Mouse (Mus musculus): ENCODE data around the gene Dgkh. TPM values are rescaled to one million over a fixed set of nuclear protein-coding genes. Genes with fewer than 3 reads are reported as not detected.

Gene Dgkh
- polyA plus RNA-seq, 1 experiment = 1.2 TPM

DNA sequence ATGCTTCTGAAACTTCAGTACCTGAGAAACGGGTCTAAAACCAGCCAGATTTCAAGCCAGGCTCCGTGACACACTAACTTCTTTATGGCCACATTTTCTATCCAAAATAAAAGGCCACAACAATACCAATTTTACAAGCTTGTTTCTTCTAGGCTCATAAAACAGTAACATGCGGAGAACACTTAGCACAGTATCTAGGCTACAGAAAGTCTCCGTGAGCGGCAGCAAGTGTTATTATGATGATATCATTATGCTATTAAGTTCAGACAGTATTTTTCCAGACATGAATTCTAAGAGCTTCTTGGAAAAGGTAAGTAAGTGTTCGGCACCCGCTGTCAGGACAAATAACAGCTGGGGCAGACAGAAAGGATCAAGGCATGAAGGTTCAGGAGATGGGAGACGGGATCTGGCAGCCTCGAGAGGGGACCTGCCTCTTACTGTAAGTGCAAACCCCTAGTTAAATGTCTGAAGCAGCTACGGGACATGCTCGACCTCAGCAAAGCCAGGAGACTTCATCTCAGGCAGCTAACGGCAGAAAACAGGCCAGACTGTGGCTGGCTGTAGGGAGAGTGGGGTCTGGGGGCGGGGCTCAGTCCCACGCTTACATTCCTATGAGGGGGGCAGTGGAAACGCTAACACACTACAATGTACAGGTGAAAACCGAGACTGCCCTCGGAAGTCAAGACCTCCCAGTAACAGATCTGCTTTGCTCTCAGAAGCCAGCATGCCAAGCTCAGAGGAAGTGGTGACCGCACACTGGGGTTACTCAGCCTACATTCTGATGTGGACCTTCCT is 75.5 kb downstream of the Dgkh start:
- no peak overlapping the region for H3ac ChIP-seq (ENCODE audit: control insufficient read depth, insufficient read length)
- no peak overlapping the region for H3K4me2 ChIP-seq (ENCODE audit: low read depth)
- H3K4me3 ChIP-seq = no peak overlapping the region
- TF ChIP-seq E2F4 (IDR thresholded peaks at IDR 0.05; ENCODE audit: insufficient read depth) (no peak), REST (IDR thresholded peaks at IDR 0.05; ENCODE audit: insufficient read depth, insufficient read length) (no peak)
- no peaks in the 10 kb centered on the region for H3K27me3 ChIP-seq (ENCODE audit: control insufficient read depth, insufficient read depth, insufficient read length)
- H3K36me3 ChIP-seq (ENCODE audit: control insufficient read depth, insufficient read depth) = no peaks in the 10 kb centered on the region
- no peaks in the 10 kb centered on the region for H3K79me2 ChIP-seq (ENCODE audit: control insufficient read depth, insufficient read depth)

DNA sequence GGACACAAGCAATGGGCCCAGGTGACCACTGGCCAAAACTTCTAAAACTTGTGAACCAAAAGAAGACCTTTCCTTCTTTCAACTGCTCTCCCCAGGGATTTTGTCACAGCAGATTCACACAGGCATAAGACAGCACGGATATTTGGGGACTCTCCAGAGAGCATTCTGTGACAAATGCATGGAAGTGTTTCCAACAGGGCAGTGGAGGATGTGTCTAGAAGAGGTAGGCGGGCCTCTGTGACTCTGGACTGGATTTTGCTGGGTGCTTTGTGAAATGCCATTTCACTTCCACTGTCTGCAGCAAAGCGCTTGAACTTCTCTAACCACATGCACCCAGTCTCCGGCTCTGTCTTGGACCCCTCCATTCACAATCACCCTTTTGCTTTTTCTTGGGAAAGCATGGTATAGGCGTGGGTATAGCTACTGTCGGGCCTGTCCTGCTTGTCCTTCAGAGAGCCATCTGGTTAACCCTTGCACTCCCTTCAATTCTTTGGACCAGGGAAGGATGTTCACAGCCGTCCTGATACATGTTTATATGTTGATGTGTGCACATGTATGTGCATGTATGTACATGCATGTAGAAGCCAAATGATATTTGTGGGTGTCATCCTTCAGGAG is 77.5 kb downstream of the Dgkh start:
- no peaks in the 10 kb centered on the region for H3K27me3 ChIP-seq (ENCODE audit: control insufficient read depth, insufficient read depth, insufficient read length)
- no peaks in the 10 kb centered on the region for H3K36me3 ChIP-seq (ENCODE audit: control insufficient read depth, insufficient read depth)
- no peak overlapping the region for H3ac ChIP-seq (ENCODE audit: control insufficient read depth, insufficient read length)
- TF ChIP-seq USF1 (IDR thresholded peaks at IDR 0.05; ENCODE audit: low read depth) (no peak), MYOD1 (IDR thresholded peaks at IDR 0.05; ENCODE audit: control insufficient read depth in 1 of 3, insufficient read length in 2 of 3, low read depth in 2 of 3) (no peak), MAX (IDR thresholded peaks at IDR 0.05; ENCODE audit: low read depth) (no peak), REST (IDR thresholded peaks at IDR 0.05; ENCODE audit: insufficient read depth, insufficient read length) (no peak), SRF (IDR thresholded peaks at IDR 0.05; ENCODE audit: control insufficient read depth, insufficient read length, low read depth) (no peak)
- no peak overlapping the region for H3K4me2 ChIP-seq (ENCODE audit: low read depth)
- no peaks in the 10 kb centered on the region for H3K79me2 ChIP-seq (ENCODE audit: control insufficient read depth, insufficient read depth)
- H3K4me3 ChIP-seq = no peak overlapping the region

DNA sequence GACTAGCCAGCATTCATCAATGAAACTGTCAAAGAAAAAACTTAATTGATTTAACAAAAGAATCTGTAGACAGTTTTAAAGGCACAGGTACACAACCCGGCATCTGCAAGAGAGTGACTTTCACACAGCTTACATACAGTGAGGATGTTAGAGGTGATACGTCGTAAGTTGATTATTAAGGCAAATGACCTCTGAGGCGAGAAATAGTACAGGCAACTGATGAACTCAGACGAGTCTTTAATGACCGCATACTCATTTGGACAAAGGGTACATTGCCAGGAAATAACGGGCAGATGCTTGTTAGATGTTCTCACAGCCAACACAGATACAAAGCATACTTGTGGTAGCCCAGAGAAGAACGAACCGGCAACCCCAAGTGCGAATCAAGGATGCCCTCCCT is 78.4 kb downstream of the Dgkh start:
- Histone ChIP-seq H3K36me3 (ENCODE audit: control insufficient read depth, insufficient read depth) (no peaks in the 10 kb centered on the region), H3K79me2 (ENCODE audit: control insufficient read depth, insufficient read depth) (no peaks in the 10 kb centered on the region), H3K27me3 (ENCODE audit: control insufficient read depth, insufficient read depth, insufficient read length) (no peaks in the 10 kb centered on the region), H3ac (ENCODE audit: control insufficient read depth, insufficient read length) (no peak overlapping the region), H3K4me2 (ENCODE audit: low read depth) (no peak overlapping the region), H3K4me3 (no peak overlapping the region)
- TF ChIP-seq MYOD1 (IDR thresholded peaks at IDR 0.05; ENCODE audit: control insufficient read depth in 1 of 3, insufficient read length in 2 of 3, low read depth in 2 of 3) = no peak
- no peak for TF ChIP-seq USF1 (IDR thresholded peaks at IDR 0.05; ENCODE audit: low read depth)
- TF ChIP-seq CEBPB (IDR thresholded peaks at IDR 0.05; ENCODE audit: insufficient read depth, poor library complexity, severe bottlenecking) = no peak
- TF ChIP-seq E2F4 (IDR thresholded peaks at IDR 0.05; ENCODE audit: insufficient read depth) = no peak
- no peak for TF ChIP-seq TCF3 (IDR thresholded peaks at IDR 0.05; ENCODE audit: insufficient read length, low read depth)
- no peak for TF ChIP-seq POLR2AphosphoS2 (IDR thresholded peaks at IDR 0.05; ENCODE audit: insufficient read length, low read depth)
- no peak for TF ChIP-seq MYOG (IDR thresholded peaks at IDR 0.05; ENCODE audit: control insufficient read depth in 1 of 3, insufficient read depth in 1 of 3, insufficient read length in 2 of 3, low read depth in 2 of 3)
- no peak for TF ChIP-seq TCF12 (IDR thresholded peaks at IDR 0.05; ENCODE audit: insufficient read depth, poor library complexity, severe bottlenecking)
- no peak for TF ChIP-seq MAX (IDR thresholded peaks at IDR 0.05; ENCODE audit: low read depth)
- TF ChIP-seq REST (IDR thresholded peaks at IDR 0.05; ENCODE audit: insufficient read depth, insufficient read length) = no peak
- TF ChIP-seq SRF (IDR thresholded peaks at IDR 0.05; ENCODE audit: control insufficient read depth, insufficient read length, low read depth) = no peak
- TF ChIP-seq POLR2A (IDR thresholded peaks at IDR 0.05; ENCODE audit: insufficient read length, low read depth) = no peak

DNA sequence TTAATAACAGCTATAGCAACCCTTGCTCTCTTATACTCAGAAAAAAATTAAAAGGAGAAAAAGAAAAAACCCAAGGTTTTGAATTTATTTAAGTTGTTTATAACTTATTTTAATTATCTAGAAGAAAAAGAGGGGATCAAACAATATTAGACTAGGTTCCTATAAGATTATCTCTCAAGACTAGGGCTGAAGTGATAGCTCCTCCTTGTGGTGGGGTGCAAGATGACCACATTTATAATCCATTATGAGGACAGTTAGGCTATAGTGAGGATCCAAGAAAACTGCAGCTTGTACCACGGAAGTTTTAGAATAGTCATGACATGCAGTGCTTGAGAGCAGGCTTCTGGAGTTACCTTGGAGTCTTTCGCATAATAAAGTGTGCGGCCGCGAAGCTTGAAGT is 79.2 kb downstream of the Dgkh start:
- H3K4me2 ChIP-seq (ENCODE audit: low read depth) = no peak overlapping the region
- no peaks in the 10 kb centered on the region for H3K79me2 ChIP-seq (ENCODE audit: control insufficient read depth, insufficient read depth)
- no peaks in the 10 kb centered on the region for H3K27me3 ChIP-seq (ENCODE audit: control insufficient read depth, insufficient read depth, insufficient read length)
- no peak overlapping the region for H3K4me3 ChIP-seq
- no peaks in the 10 kb centered on the region for H3K36me3 ChIP-seq (ENCODE audit: control insufficient read depth, insufficient read depth)
- H3ac ChIP-seq (ENCODE audit: control insufficient read depth, insufficient read length) = no peak overlapping the region
- TF ChIP-seq REST (IDR thresholded peaks at IDR 0.05; ENCODE audit: insufficient read depth, insufficient read length) (no peak), MYOG (IDR thresholded peaks at IDR 0.05; ENCODE audit: control insufficient read depth in 1 of 3, insufficient read depth in 1 of 3, insufficient read length in 2 of 3, low read depth in 2 of 3) (no peak)

DNA sequence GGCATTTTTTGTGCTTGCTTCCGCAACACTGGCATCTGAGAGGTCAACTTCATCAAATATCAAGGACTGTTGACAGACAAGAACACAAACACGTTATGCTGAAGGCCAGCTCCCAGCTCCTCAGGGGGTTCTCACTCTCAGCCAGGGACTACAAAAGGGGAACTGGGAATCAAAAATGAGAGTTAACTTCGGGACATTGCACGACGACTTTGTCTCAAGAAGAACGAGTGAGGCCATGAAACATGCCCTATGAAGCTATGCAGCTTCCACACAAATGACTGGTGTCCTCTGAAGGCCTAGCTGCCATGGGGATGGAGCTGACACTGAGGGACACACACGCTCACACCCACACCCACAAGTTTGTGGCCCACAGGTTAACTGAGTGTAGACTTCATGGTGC is 80.9 kb downstream of the Dgkh start:
- Histone ChIP-seq H3K27me3 (ENCODE audit: control insufficient read depth, insufficient read depth, insufficient read length) (no peaks in the 10 kb centered on the region), H3K4me3 (no peak overlapping the region), H3K4me2 (ENCODE audit: low read depth) (no peak overlapping the region), H3ac (ENCODE audit: control insufficient read depth, insufficient read length) (no peak overlapping the region), H3K36me3 (ENCODE audit: control insufficient read depth, insufficient read depth) (no peaks in the 10 kb centered on the region), H3K79me2 (ENCODE audit: control insufficient read depth, insufficient read depth) (no peaks in the 10 kb centered on the region)
- TF ChIP-seq REST (IDR thresholded peaks at IDR 0.05; ENCODE audit: insufficient read depth, insufficient read length) (no peak), USF1 (IDR thresholded peaks at IDR 0.05; ENCODE audit: low read depth) (no peak), MAX (IDR thresholded peaks at IDR 0.05; ENCODE audit: low read depth) (no peak), E2F4 (IDR thresholded peaks at IDR 0.05; ENCODE audit: insufficient read depth) (no peak), POLR2AphosphoS2 (IDR thresholded peaks at IDR 0.05; ENCODE audit: insufficient read length, low read depth) (no peak), SRF (IDR thresholded peaks at IDR 0.05; ENCODE audit: control insufficient read depth, insufficient read length, low read depth) (no peak), POLR2A (IDR thresholded peaks at IDR 0.05; ENCODE audit: insufficient read length, low read depth) (no peak), MYOD1 (IDR thresholded peaks at IDR 0.05; ENCODE audit: control insufficient read depth in 1 of 3, insufficient read length in 2 of 3, low read depth in 2 of 3) (no peak)

All from myocyte (in vitro differentiated cells).